In genomic region chr12:31312281-31312680, GRCm38 (mm10) we compare ENCODE assay signal across 24 mouse cellular contexts. TPM values are rescaled to one million over a fixed set of nuclear protein-coding genes. Genes with fewer than 3 reads are reported as not detected.
A peak's percentile ranks its signal among the peaks of the same experiment; 100 is the strongest.
DNase-seq lines count a peak whose midpoint lies in the region; ATAC-seq lines count a peak whose summit lies in the region.
"Had no signal": no experiment of that assay in that cellular context is flagged by ENCODE, and none has a peak within 500 bp of the region (broad histone marks: within the 10 kb centered on the region; RNA-seq: fewer than 3 reads in every experiment).

No protein-coding gene starts in this region.

- 0 out of 2 replicates have a peak, but pooled peaks have one; percentile 33 for ATAC-seq in cerebellum, adult (ENCODE audit: insufficient number of reproducible peaks, low FRiP score, low TSS enrichment)
- ATAC-seq in heart, embryonic 13.5 days (ENCODE audit: extremely low read depth, insufficient number of reproducible peaks, low FRiP score, low TSS enrichment), result no peak
- ATAC-seq: activated CD4-positive, CD25-positive, alpha-beta regulatory T cell, adult 4 months; CD4-positive, CD25-positive, alpha-beta regulatory T cell, adult 4 months; forebrain, embryonic 13.5 days; forebrain, embryonic 15.5 days; forebrain, postnatal 0 days; Patski had no signal

- 85% methylated on average over 5 of the region's 5 CpGs for WGBS in heart, embryonic 10.5 days
- WGBS in heart, embryonic 13.5 days, result 71% methylated on average over 5 of the region's 5 CpGs

- H3K27me3 ChIP-seq in heart, embryonic 10.5 days (ENCODE audit: insufficient read depth, poor library complexity, severe bottlenecking), result no peaks in the 10 kb centered on the region
- H3K27me3 ChIP-seq in heart, embryonic 13.5 days (replicated peaks), result no peaks in the 10 kb centered on the region
- H3K27me3 ChIP-seq: CH12.LX; embryonic facial prominence, embryonic 12.5 days; forebrain, embryonic 13.5 days; forebrain, embryonic 15.5 days; Patski had no signal

- intact Hi-C loops in heart, postnatal 25 days (cut with DNase I), result no loop called here
- intact Hi-C loops in heart, postnatal 36 days (cut with DNase I), result no loop called here

- H3K4me1 ChIP-seq in heart, embryonic 10.5 days, result peaks cover 22% of the 10 kb centered on the region; the same call in 1 of the 2 replicates
- H3K4me1 ChIP-seq in heart, embryonic 13.5 days, result peaks cover 50% of the 10 kb centered on the region
- H3K4me1 ChIP-seq: embryonic facial prominence, embryonic 12.5 days; forebrain, embryonic 13.5 days; forebrain, embryonic 15.5 days had no signal

- no peak for DNase-seq in cerebellum, postnatal 25 days
- peak; percentile 67 for DNase-seq in heart, embryonic 10.5 days (ENCODE audit: low spot score)
- no peak for DNase-seq in heart, postnatal 25 days (ENCODE audit: low spot score)
- DNase-seq in heart, postnatal 36 days, result no peak
- DNase-seq: adrenal gland, adult 8-10 months; adrenal gland, postnatal 36 days; B cell, adult 2 months; cerebellum, adult 11 months; cerebellum, adult 18-20 months; cerebellum, adult 8-10 months; cerebellum, adult 9-11 months; cerebellum, postnatal 14 days; forebrain, postnatal 0 days had no signal

- H3K4me3 ChIP-seq in heart, embryonic 10.5 days, result no peak overlapping the region
- no peak overlapping the region for H3K4me3 ChIP-seq in heart, embryonic 13.5 days
- H3K4me3 ChIP-seq: embryonic facial prominence, embryonic 10.5 days; embryonic facial prominence, embryonic 12.5 days; forebrain, embryonic 13.5 days; forebrain, embryonic 15.5 days had no signal

- H3K36me3 ChIP-seq in heart, embryonic 10.5 days, result peaks cover 98% of the 10 kb centered on the region
- H3K36me3 ChIP-seq in heart, embryonic 13.5 days, result peaks cover 100% of the 10 kb centered on the region
- H3K36me3 ChIP-seq: G1E had no signal

- no peak overlapping the region for H3K27ac ChIP-seq in heart, embryonic 10.5 days
- H3K27ac ChIP-seq in heart, embryonic 13.5 days (replicated peaks), result peak overlapping the region; percentile 21; the same call in 1 of the 2 replicates
- H3K27ac ChIP-seq: embryonic facial prominence, embryonic 10.5 days; embryonic facial prominence, embryonic 12.5 days; forebrain, embryonic 13.5 days; forebrain, embryonic 15.5 days had no signal

- no peak overlapping the region for H3K4me2 ChIP-seq in heart, embryonic 13.5 days
- H3K4me2 ChIP-seq: embryonic facial prominence, embryonic 12.5 days; forebrain, embryonic 13.5 days; forebrain, embryonic 15.5 days had no signal

- no peak overlapping the region for H3K9ac ChIP-seq in heart, embryonic 13.5 days
- H3K9ac ChIP-seq: embryonic facial prominence, embryonic 12.5 days; forebrain, embryonic 13.5 days; forebrain, embryonic 15.5 days; forebrain, postnatal 0 days had no signal

- no peaks in the 10 kb centered on the region for H3K9me3 ChIP-seq in heart, embryonic 10.5 days
- 0 out of 2 replicates have a peak, but pooled peaks cover 5% of the 10 kb centered on the region for H3K9me3 ChIP-seq in heart, embryonic 13.5 days
- H3K9me3 ChIP-seq: embryonic facial prominence, embryonic 10.5 days; forebrain, embryonic 13.5 days; forebrain, embryonic 15.5 days; G1E had no signal

RNA-seq across cellular contexts. Expression of gene Dld, which starts 39.0 kb away (rescaled TPM):
- polyA plus RNA-seq in heart, embryonic 10.5 days (2016; fragmentation: Nextera tagmentation; extraction: Ambion mirVana), result 166 and 209 TPM in 2 replicates
- 100 to 1,000 TPM; 420 to 439 TPM for total RNA-seq in heart, postnatal 25 days (2021)
- polyA plus RNA-seq in heart, embryonic 13.5 days (2015; fragmentation: Nextera tagmentation; extraction: Ambion mirVana), result 179 and 190 TPM in 2 replicates
- total RNA-seq in heart, postnatal 36 days (2021), result 100 to 1,000 TPM; 417 to 433 TPM

RNA-seq across cellular contexts. Expression of gene Lamb1, which starts 47.2 kb away (rescaled TPM):
- polyA plus RNA-seq in heart, embryonic 10.5 days (2016; fragmentation: Nextera tagmentation; extraction: Ambion mirVana), result 66.1 and 102 TPM in 2 replicates
- total RNA-seq in heart, postnatal 25 days (2021), result 10 to 100 TPM; 87.5 to 89.2 TPM
- polyA plus RNA-seq in heart, embryonic 13.5 days (2015; fragmentation: Nextera tagmentation; extraction: Ambion mirVana), result 90.6 and 91.3 TPM in 2 replicates
- 10 to 100 TPM; 75.8 to 81.2 TPM for total RNA-seq in heart, postnatal 36 days (2021)
- polyA plus RNA-seq: activated CD4-positive, CD25-positive, alpha-beta regulatory T cell, adult 4 months; CD4-positive, CD25-positive, alpha-beta regulatory T cell, adult 4 months; G1E had no signal
